Mouse (Mus musculus) liver, embryonic 16.5 days (tissue): Measurements from ENCODE around the gene Amotl2. TPM values are rescaled to one million over a fixed set of nuclear protein-coding genes. Genes with fewer than 3 reads are reported as not detected.

ENCODE experiments used
- ATAC-seq: fragments of 200-750 bp; cut with Nextera tagmentation; 2 replicates; pipeline ENCODE4 v1.8.0; 2017; ENCODE audit warnings: low read depth, mild to moderate bottlenecking, moderate number of reproducible peaks, moderate library complexity
- H3K27ac ChIP-seq: fragments of 300-500 bp; sonication (generic); 2 replicates; pipeline ENCODE4 v1.5.1; 2014; ENCODE audit warnings: mild to moderate bottlenecking, low read length
- H3K27me3 ChIP-seq: fragments of 300-500 bp; sonication (generic); 2 replicates; pipeline ENCODE4 v1.6.1; 2014; ENCODE audit warnings: low read depth, low read length, mixed read lengths; ENCODE audit not compliant: control insufficient read depth, insufficient read depth
- H3K36me3 ChIP-seq: fragments of 300-500 bp; sonication (generic); 2 replicates; pipeline ENCODE4 v1.6.1; 2014; ENCODE audit warnings: mild to moderate bottlenecking; ENCODE audit not compliant: control insufficient read depth, insufficient read depth
- H3K4me1 ChIP-seq: fragments of 300-500 bp; sonication (generic); 2 replicates; pipeline ENCODE4 v1.6.1; 2014; ENCODE audit warnings: low read depth, low read length, mixed read lengths; ENCODE audit not compliant: control insufficient read depth
- H3K4me2 ChIP-seq: fragments of 300-500 bp; sonication (generic); 2 replicates; pipeline ENCODE4 v1.6.1; 2014; ENCODE audit warnings: low read depth, low read length, mixed read lengths
- H3K4me3 ChIP-seq: fragments of 300-500 bp; sonication (generic); 2 replicates; pipeline ENCODE4 v1.5.1; 2014; ENCODE audit warnings: low read depth, mild to moderate bottlenecking, low read length
- H3K9ac ChIP-seq: fragments of 300-500 bp; sonication (generic); 2 replicates; pipeline ENCODE4 v1.6.1; 2014; ENCODE audit warnings: low read depth, low read length
- H3K9me3 ChIP-seq: fragments of 300-500 bp; sonication (generic); replicated peaks from 2 replicates; pipeline ENCODE4 v1.6.1; 2016; ENCODE audit warnings: low read length; ENCODE audit not compliant: control insufficient read depth
- WGBS: fragments of 180-500 bp; shearing (Covaris S2); extraction: QIAGEN DNeasy Blood & Tissue Kit; methylation state at CpG from one replicate; pipeline ENCODE4 v1.1.7; 2014; ENCODE audit not compliant: insufficient replicate concordance; 5-methylcytosine and 5-hydroxymethylcytosine counted together
- polyA plus RNA-seq: library from polyadenylated mRNA; unstranded; fragments of >200 nt; fragmentation: Nextera tagmentation; extraction: Ambion mirVana; gene quantifications from 2 replicates; pipeline ENCODE4 v1.2.1, GENCODE M21; 2015

Gene Amotl2
- polyA plus RNA-seq, 1 experiment from 2014 or later = 5.4 TPM

DNA sequence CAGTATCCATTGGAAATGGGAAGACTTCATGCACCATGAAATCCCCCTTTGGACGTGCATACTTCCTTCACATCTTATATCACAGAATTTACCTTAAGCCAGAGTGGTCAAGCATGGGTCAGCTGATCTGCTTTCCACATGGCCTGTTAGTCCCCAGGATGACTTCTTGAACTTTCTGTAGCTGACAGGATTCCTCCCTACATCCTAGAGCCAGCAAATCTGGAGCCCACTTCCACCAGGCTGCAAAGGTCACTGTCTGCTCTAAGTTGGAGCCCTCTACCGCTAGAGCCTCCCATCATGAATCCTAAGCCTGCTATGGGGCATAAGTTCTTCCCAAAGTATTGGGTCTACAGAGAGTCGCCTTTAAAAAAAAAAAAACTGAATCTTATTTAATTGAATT lies 18.8 kb downstream of the Amotl2 start:
- Histone ChIP-seq H3K4me2 (no peak overlapping the region), H3K27me3 (no peaks in the 10 kb centered on the region), H3K27ac (peak overlapping the region; percentile 57), H3K9ac (no peak overlapping the region), H3K36me3 (peaks cover under 1% of the 10 kb centered on the region; the same call in 1 of the 2 replicates), H3K9me3 (no peaks in the 10 kb centered on the region), H3K4me1 (peaks cover 15% of the 10 kb centered on the region), H3K4me3 (no peak overlapping the region)
- WGBS = 44% methylated on average over 3 of the region's 3 CpGs
- ATAC-seq = no peak

DNA sequence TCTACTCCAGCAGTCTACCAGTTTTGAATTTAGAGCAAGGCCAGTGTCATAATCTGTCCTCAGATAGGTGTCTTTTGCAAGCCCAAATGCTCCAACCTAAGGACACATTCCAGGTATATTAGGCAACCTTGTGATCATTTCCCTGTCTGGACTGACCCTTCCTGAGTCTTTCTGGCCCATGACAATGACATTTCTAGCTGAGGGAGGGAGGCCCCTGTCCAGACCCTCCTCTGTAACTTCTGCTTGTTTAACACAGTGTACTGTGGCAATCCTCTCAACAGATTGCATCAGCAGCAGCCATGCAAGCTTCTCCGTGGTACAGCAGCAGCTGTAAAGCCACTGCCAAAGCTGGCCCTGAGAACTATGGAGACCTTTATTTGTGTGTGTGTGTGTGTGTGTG lies 19.5 kb downstream of the Amotl2 start:
- ATAC-seq = peak; percentile 69
- no peak overlapping the region for H3K4me2 ChIP-seq
- peaks cover 15% of the 10 kb centered on the region for H3K4me1 ChIP-seq
- H3K9me3 ChIP-seq = no peaks in the 10 kb centered on the region
- peak overlapping the region; percentile 35 for H3K27ac ChIP-seq
- H3K36me3 ChIP-seq = no peaks in the 10 kb centered on the region
- WGBS = 13% methylated on average over 1 of the region's 1 CpGs
- H3K9ac ChIP-seq = no peak overlapping the region
- H3K27me3 ChIP-seq = no peaks in the 10 kb centered on the region
- H3K4me3 ChIP-seq = no peak overlapping the region

DNA sequence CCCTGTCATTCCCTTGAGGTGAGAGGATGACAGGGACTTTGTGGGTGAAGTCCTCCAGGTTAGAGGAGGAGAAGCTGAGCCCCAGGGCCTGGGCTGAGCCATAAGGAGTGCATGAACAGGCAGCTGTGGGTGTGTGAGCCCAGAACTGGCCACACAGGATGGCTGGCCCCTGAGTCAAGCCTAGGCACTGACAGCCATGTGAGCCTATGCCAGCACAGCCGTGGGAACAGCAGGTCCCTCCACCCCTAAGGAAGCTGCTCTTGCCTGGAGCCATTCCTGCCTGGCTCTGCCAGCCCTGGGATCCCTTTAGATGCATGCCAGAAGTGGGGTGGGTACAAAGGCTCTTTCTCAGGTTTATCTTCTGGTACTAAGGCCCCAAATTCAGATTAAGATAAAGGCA lies 20.9 kb downstream of the Amotl2 start:
- H3K36me3 ChIP-seq = no peaks in the 10 kb centered on the region
- no peaks in the 10 kb centered on the region for H3K27me3 ChIP-seq
- no peak overlapping the region for H3K9ac ChIP-seq
- no peaks in the 10 kb centered on the region for H3K9me3 ChIP-seq
- no peak for ATAC-seq
- 45% methylated on average over 1 of the region's 1 CpGs for whole genome bisulfite sequencing
- H3K27ac ChIP-seq = no peak overlapping the region
- H3K4me1 ChIP-seq = peaks cover 15% of the 10 kb centered on the region
- H3K4me3 ChIP-seq = no peak overlapping the region
- no peak overlapping the region for H3K4me2 ChIP-seq

DNA sequence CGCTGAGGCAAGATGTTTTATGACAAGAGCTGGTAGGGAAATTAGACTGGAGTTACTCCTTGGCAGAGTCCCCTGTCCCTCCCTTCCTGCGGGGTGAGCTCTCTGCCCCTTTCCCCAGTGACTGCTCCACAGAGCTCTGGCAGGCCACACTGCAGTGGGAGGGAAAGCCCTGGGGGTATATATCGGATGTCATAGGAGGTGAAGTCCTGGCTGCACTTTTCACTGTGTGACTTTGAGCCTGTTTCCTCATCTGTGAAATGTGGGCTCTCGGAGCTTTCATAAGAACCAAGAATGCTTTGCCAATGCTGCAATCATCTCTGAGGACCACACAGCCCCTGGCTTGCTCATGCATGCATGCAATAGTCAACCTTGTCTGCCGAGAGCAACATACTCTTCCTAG lies 30.3 kb downstream of the Amotl2 start:
- Histone ChIP-seq H3K27me3 (no peaks in the 10 kb centered on the region), H3K36me3 (no peaks in the 10 kb centered on the region), H3K4me1 (no peaks in the 10 kb centered on the region), H3K4me3 (no peak overlapping the region), H3K4me2 (no peak overlapping the region), H3K9me3 (no peaks in the 10 kb centered on the region), H3K27ac (no peak overlapping the region), H3K9ac (no peak overlapping the region)
- ATAC-seq = no peak
- WGBS = 50% methylated on average over 5 of the region's 5 CpGs

DNA sequence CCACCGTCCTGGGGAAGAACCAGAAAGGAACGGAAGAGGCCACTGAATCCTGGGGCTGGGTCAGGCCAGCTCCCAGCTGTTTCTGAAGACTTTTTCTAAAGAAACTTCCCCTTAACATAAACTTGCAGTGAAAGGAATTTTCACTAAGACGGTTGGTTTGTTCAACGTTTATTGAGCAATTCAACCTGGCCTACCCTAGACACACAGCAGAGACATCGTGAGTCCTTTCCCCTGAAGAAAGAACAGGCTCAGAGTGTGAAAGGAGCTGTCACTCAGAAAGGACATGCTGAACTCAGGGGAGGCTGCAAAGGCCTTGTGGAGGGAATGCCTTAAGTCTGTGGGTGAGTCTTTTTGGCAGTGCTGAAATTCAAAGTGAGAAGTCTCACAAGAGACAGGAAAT lies 31.4 kb downstream of the Amotl2 start:
- Histone ChIP-seq H3K36me3 (no peaks in the 10 kb centered on the region), H3K9me3 (no peaks in the 10 kb centered on the region), H3K9ac (no peak overlapping the region), H3K4me2 (no peak overlapping the region), H3K27me3 (no peaks in the 10 kb centered on the region), H3K4me3 (no peak overlapping the region), H3K4me1 (no peaks in the 10 kb centered on the region), H3K27ac (no peak overlapping the region)
- ATAC-seq = no peak
- 31% methylated on average over 5 of the region's 5 CpGs for WGBS

DNA sequence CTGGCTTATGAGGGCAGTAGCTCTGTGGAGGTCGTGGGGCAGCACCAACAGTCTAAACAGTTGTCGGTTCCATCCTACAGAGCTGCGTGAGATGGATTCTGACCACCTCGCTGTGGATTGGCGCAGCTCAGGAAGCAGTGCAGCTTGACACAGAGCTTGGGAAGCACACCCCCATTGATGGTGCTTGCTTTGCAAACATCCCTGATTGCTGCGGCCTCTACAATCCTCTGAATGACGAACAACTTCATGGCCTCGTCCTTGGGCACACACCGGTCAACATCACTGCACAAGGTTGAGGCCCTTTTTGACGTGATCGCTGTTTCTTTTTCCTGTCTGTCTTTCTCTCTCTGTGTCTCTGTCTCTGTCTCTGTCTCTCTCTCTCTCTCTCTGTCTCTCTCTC lies 32.7 kb downstream of the Amotl2 start:
- Histone ChIP-seq H3K27me3 (no peaks in the 10 kb centered on the region), H3K4me3 (no peak overlapping the region), H3K9ac (no peak overlapping the region), H3K4me2 (no peak overlapping the region), H3K27ac (no peak overlapping the region), H3K4me1 (no peaks in the 10 kb centered on the region), H3K36me3 (no peaks in the 10 kb centered on the region), H3K9me3 (no peaks in the 10 kb centered on the region)
- WGBS = 57% methylated on average over 11 of the region's 11 CpGs
- no peak for ATAC-seq

DNA sequence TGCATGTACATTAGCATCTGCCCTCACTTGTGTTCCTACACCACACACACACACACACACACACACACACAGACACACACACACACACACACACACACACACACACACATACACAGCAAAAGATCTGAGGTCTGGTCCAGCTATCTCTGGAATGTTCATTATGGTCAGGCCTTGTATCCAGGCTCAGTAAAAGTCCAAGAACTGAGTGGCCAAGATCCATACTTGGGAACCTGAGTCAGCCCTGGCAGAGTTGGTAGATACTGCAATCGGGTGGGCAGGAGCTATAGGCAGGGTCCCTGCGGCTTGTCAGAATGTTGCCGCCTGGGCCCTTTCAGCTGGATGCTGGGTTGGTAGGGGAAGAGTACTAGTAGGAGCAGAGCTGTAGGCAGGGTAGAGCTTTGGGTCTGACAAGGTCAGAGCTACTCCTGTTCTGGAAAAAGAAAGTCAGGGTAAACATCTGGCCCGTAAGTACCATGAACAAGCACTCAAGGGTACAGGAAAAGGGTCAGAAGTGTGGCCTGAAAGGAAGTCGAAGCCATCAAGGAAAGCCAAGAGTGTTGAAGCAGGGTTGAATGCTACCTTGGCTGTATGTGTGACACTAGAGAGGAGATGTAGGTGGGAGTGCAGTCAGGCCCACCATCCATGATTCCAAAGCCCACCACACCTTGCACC lies 35.3 kb downstream of the Amotl2 start:
- WGBS = 67% methylated on average over 5 of the region's 5 CpGs
- Histone ChIP-seq H3K9me3 (no peaks in the 10 kb centered on the region), H3K4me1 (no peaks in the 10 kb centered on the region), H3K27ac (no peak overlapping the region), H3K4me2 (no peak overlapping the region), H3K4me3 (no peak overlapping the region), H3K36me3 (no peaks in the 10 kb centered on the region), H3K27me3 (no peaks in the 10 kb centered on the region), H3K9ac (no peak overlapping the region)
- no peak for ATAC-seq

DNA sequence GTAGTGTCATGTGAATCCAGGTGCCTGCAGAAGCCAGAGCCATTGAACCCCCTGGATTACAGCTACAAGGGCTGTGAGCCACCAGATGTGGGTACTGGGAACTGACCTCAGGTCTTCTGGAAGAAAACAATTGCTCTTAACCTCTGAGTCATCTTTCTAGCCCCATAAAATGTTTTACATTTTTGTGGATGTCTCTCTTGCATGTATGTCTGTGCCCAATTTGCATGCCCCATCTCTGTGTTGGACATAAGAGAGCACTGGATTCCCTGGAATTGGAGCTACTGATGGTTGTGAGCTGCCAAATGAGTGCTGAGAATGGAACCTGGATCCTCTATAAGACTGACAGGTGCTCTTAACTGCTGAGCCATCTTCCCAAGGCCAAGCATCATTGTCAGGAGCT lies 36.8 kb downstream of the Amotl2 start:
- no peak overlapping the region for H3K9ac ChIP-seq
- H3K27me3 ChIP-seq = no peaks in the 10 kb centered on the region
- ATAC-seq = no peak
- no peak overlapping the region for H3K27ac ChIP-seq
- no peak overlapping the region for H3K4me3 ChIP-seq
- no peak overlapping the region for H3K4me2 ChIP-seq
- no peaks in the 10 kb centered on the region for H3K9me3 ChIP-seq
- H3K4me1 ChIP-seq = no peaks in the 10 kb centered on the region
- no peaks in the 10 kb centered on the region for H3K36me3 ChIP-seq

DNA sequence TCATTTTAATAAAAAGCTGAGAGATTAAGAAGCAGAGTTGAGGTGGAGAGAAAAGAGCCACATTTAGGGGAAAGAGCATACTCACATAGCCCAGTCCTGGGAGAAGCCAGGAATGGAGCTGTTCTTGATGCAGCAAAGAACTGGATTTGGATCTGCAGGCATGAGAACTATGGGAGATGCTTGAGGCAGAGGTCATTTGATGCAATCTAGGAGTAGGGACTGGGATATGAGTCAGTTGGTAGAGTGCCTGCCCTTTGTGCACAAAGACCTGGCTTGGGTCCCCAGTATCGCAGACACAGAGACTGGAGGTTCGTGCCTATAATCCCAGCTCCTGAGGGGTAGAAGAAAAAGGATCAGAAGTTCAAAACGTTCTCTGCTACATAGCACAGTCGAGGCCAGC lies 38.7 kb downstream of the Amotl2 start:
- 57% methylated on average over 4 of the region's 4 CpGs for WGBS
- Histone ChIP-seq H3K9me3 (no peaks in the 10 kb centered on the region), H3K27me3 (no peaks in the 10 kb centered on the region), H3K4me2 (no peak overlapping the region), H3K4me1 (no peaks in the 10 kb centered on the region), H3K27ac (no peak overlapping the region), H3K4me3 (no peak overlapping the region), H3K36me3 (no peaks in the 10 kb centered on the region), H3K9ac (no peak overlapping the region)
- ATAC-seq = no peak
